Mouse (Mus musculus) hindbrain, postnatal 0 days (tissue): ENCODE results near the gene Tbr1. TPM values are rescaled to one million over a fixed set of nuclear protein-coding genes. Genes with fewer than 3 reads are reported as not detected.
A peak's percentile ranks its signal among the peaks of the same experiment; 100 is the strongest.

Source experiments
- ATAC-seq: fragments of 200-750 bp; cut with Nextera tagmentation; 2 replicates; pipeline ENCODE4 v1.8.0; 2017; ENCODE audit warnings: mild to moderate bottlenecking, moderate TSS enrichment, moderate library complexity
- DNase-seq: peaks from one replicate; pipeline ENCODE4 v3.0.0-alpha.2; 2015; ENCODE audit warnings: low spot score
- H3K27ac ChIP-seq: fragments of 300-500 bp; sonication (generic); 2 replicates; pipeline ENCODE4 v1.5.1; 2014; ENCODE audit warnings: mild to moderate bottlenecking
- H3K27me3 ChIP-seq: fragments of 300-500 bp; sonication (generic); 2 replicates; pipeline ENCODE4 v1.6.1; 2014; ENCODE audit warnings: low read length, mixed read lengths; ENCODE audit not compliant: insufficient read depth
- H3K36me3 ChIP-seq: fragments of 300-500 bp; sonication (generic); 2 replicates; pipeline ENCODE4 v1.6.1; 2014; ENCODE audit warnings: low read length, mixed read lengths; ENCODE audit not compliant: insufficient read depth
- H3K4me1 ChIP-seq: fragments of 300-500 bp; sonication (generic); 2 replicates; pipeline ENCODE4 v1.6.1; 2014; ENCODE audit warnings: antibody characterized with exemption, low read length, mixed read lengths; ENCODE audit not compliant: insufficient read depth
- H3K4me2 ChIP-seq: fragments of 300-500 bp; sonication (generic); 2 replicates; pipeline ENCODE4 v1.6.1; 2014; ENCODE audit warnings: low read depth, mild to moderate bottlenecking, low read length, moderate library complexity, mixed read lengths
- H3K4me3 ChIP-seq: fragments of 300-500 bp; sonication (generic); 2 replicates; pipeline ENCODE4 v1.5.1; 2014; ENCODE audit warnings: low read length
- H3K9ac ChIP-seq: fragments of 300-500 bp; sonication (generic); replicated peaks from 2 replicates; pipeline ENCODE4 v1.6.1; 2014; ENCODE audit warnings: mild to moderate bottlenecking, low read length, moderate library complexity, mixed read lengths
- H3K9me3 ChIP-seq: fragments of 300-500 bp; sonication (generic); 2 replicates; pipeline ENCODE4 v1.6.1; 2016; ENCODE audit warnings: low read length, mixed read lengths
- CTCF ChIP-seq: IDR thresholded peaks from 2 replicates; pipeline ENCODE4 v1.5.1; 2016; ENCODE audit warnings: antibody characterized with exemption, control low read depth, low read depth
- WGBS: fragments of 180-500 bp; shearing (Covaris S2); extraction: QIAGEN DNeasy Blood & Tissue Kit; methylation state at CpG from one replicate; pipeline ENCODE4 v1.1.7; 2014; 5-methylcytosine and 5-hydroxymethylcytosine counted together
- polyA plus RNA-seq: library from polyadenylated mRNA; unstranded; fragments of >200 nt; fragmentation: Nextera tagmentation; extraction: Ambion mirVana; gene quantifications from 2 replicates; pipeline ENCODE4 v1.2.1, GENCODE M21; 2015
- total RNA-seq: library from RNA; depleted of rRNA; stranded (reverse); fragments of >200 nt; gene quantifications from 2 replicates; pipeline ENCODE4 v1.2.3, GENCODE M21; 2014

Tbr1 gene
- total and polyA plus RNA-seq, 2 experiments from 2014 or later: 0.48 to 0.58 TPM

DNA sequence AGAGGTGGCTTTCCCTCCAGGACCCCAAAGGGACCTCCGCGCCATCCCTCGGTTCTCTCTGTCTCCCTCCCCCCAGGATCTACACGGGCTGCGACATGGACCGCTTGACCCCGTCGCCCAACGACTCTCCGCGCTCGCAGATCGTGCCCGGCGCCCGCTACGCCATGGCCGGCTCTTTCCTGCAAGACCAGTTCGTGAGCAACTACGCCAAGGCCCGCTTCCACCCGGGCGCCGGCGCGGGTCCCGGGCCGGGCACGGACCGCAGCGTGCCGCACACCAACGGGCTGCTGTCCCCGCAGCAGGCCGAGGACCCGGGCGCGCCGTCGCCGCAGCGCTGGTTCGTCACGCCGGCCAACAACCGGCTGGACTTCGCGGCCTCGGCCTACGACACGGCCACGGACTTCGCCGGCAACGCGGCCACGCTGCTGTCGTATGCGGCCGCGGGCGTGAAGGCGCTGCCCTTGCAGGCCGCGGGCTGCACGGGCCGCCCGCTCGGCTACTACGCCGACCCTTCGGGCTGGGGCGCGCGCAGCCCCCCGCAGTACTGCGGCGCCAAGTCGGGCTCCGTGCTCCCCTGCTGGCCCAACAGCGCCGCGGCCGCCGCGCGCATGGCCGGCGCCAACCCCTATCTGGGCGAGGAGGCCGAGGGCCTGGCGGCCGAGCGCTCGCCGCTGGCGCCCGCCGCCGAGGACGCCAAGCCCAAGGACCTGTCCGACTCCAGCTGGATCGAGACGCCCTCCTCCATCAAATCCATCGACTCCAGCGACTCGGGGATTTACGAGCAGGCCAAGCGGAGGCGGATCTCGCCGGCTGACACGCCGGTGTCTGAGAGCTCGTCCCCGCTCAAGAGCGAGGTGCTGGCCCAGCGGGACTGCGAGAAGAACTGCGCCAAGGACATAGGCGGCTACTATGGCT is 9.0 kb downstream of the Tbr1 start:
- peak overlapping the region; percentile 78 for H3K4me2 ChIP-seq
- no peak for TF ChIP-seq CTCF
- no peaks in the 10 kb centered on the region for H3K9me3 ChIP-seq
- H3K4me3 ChIP-seq: peak overlapping the region; percentile 47
- H3K27me3 ChIP-seq: peaks cover 63% of the 10 kb centered on the region
- no peak overlapping the region for H3K27ac ChIP-seq
- peak overlapping the region; percentile 46 for H3K9ac ChIP-seq
- H3K36me3 ChIP-seq: no peaks in the 10 kb centered on the region
- H3K4me1 ChIP-seq: peaks cover 6% of the 10 kb centered on the region; the same call in 1 of the 2 replicates
- DNase-seq: peak; percentile 49
- WGBS: under 1% methylated on average over 115 of the region's 121 CpGs
- peak; percentile 55 for ATAC-seq

DNA sequence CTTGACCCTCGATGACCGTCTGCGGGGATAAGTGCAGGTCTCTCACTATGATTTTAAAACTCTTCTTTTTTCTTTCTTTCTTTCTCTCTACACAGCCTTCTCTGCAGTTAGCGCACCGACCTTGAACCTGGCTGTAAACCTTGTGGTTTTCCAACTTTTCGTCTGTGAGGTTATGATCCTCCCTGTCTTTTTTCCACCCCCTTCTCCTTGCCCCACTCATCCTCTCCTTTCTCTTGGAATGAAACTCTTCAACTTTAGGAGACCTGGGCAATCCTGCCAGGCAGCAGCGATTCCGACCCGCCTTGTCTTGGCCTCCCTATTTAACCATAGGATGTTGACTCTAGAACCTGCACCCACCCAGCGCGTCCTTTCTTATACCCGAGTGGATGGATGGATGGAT is 9.8 kb downstream of the Tbr1 start:
- Histone ChIP-seq H3K36me3 (no peaks in the 10 kb centered on the region), H3K27ac (no peak overlapping the region), H3K9me3 (no peaks in the 10 kb centered on the region), H3K9ac (0 out of 2 replicates have a peak overlapping the region, but pooled peaks have one; percentile 46), H3K4me2 (peak overlapping the region; percentile 78), H3K27me3 (peaks cover 55% of the 10 kb centered on the region), H3K4me1 (peaks cover 6% of the 10 kb centered on the region; the same call in 1 of the 2 replicates), H3K4me3 (peak overlapping the region; percentile 47)
- no peak for ATAC-seq
- no peak for DNase-seq
- no peak for TF ChIP-seq CTCF
- 10% methylated on average over 12 of the region's 12 CpGs for WGBS

DNA sequence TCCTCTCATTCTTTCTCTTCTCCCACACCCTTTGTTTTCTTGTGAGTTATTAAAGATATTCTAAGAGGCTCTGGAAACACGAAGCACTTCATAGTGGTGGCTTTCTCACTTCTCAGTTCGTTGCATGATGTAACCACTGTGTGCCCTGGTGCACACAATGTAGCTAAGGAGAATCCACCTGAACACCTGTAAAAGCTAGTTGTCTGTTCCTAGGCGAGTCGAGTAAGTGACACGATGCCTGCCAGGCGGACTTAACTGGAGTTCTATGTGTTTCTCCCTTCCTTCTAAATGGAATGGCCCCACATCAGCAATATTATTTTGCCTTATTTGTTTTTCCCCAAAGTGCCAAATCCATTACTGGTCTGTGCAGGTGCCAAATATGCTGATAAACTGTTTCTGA is 10.4 kb downstream of the Tbr1 start:
- no peak overlapping the region for H3K4me2 ChIP-seq
- whole genome bisulfite sequencing: 16% methylated on average over 6 of the region's 6 CpGs
- peaks cover 6% of the 10 kb centered on the region; the same call in 1 of the 2 replicates for H3K4me1 ChIP-seq
- H3K27me3 ChIP-seq: peaks cover 51% of the 10 kb centered on the region
- no peak for TF ChIP-seq CTCF
- H3K27ac ChIP-seq: no peak overlapping the region
- DNase-seq (no peak), ATAC-seq (no peak)
- H3K9me3 ChIP-seq: no peaks in the 10 kb centered on the region
- no peak overlapping the region for H3K9ac ChIP-seq
- H3K4me3 ChIP-seq: no peak overlapping the region
- no peaks in the 10 kb centered on the region for H3K36me3 ChIP-seq

DNA sequence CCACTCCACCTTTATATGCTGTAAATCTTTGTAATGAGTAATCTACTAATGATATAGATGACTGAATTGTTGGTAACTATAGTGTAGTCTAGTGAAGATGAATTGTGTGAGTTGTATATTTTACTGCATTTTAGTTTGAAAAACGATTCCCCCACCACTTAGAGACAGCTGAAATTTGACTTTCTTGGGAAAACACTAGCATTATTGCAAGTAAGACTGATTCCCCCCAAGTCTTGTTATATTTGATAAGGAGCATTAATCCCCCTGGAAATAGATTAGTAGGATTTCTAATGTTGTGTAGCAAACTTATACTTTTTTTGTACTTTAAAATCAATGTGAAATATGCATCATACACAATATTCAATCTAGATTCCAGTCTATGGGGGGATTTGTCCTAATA is 10.8 kb downstream of the Tbr1 start:
- no peaks in the 10 kb centered on the region for H3K9me3 ChIP-seq
- peaks cover 6% of the 10 kb centered on the region; the same call in 1 of the 2 replicates for H3K4me1 ChIP-seq
- TF ChIP-seq CTCF: no peak
- H3K4me2 ChIP-seq: no peak overlapping the region
- DNase-seq (no peak), ATAC-seq (no peak)
- no peak overlapping the region for H3K27ac ChIP-seq
- WGBS: 15% methylated on average over 1 of the region's 1 CpGs
- peaks cover 47% of the 10 kb centered on the region for H3K27me3 ChIP-seq
- H3K36me3 ChIP-seq: no peaks in the 10 kb centered on the region
- no peak overlapping the region for H3K9ac ChIP-seq
- no peak overlapping the region for H3K4me3 ChIP-seq

DNA sequence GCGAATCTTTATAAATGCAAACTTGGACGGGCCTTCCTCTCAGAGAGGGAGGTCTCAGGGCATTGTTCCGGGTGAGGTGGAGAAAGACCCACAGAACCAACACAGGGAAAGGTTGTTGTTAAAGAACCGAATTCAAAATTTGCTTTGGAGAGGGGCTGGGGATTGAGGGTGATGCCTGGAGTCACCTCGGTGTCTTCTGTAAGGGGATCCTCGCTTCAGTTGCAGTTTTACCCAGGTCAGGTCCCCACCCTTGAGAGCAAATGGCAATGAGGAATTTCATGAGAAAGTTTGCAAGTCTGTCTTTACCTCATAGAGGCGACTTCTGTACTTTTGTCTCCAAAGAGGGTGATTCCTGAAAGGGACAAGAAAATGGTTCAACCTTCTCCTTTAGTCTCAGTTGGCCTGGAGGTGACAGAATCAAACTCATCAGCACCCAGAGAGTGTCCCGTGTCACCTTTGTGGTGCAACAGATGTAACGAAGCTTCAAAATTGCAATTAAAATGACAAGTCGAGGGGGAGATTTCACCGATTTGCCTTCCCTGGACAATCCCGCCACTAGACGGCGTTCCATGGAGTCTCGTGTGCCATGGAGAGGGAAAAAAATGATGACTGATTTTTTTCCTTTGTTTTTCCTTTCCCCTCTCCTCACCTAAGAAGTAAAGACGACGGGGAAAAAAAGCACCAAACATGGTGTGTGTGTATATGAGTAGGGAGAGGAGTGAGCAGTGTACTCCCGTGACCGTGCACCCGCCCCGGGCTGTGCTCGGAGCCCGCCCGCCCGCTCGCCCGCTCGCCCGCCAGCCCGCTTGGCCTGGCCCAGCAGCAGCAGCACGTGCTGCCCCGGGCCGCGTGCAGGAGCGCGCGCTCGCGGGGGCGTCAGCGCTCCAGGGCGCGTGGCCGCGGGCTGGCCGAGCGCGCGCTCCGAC is 12.1 kb downstream of the Tbr1 start:
- no peaks in the 10 kb centered on the region for H3K9me3 ChIP-seq
- H3K27ac ChIP-seq: peak overlapping the region; percentile 82; the same call in 1 of the 2 replicates
- DNase-seq (peak; percentile 78), ATAC-seq (peak; percentile 87)
- peaks cover 35% of the 10 kb centered on the region for H3K27me3 ChIP-seq
- WGBS: 5% methylated on average over 41 of the region's 50 CpGs
- H3K4me3 ChIP-seq: peak overlapping the region; percentile 44
- peak overlapping the region; percentile 71 for H3K4me2 ChIP-seq
- peaks cover 6% of the 10 kb centered on the region; the same call in 1 of the 2 replicates for H3K4me1 ChIP-seq
- no peaks in the 10 kb centered on the region for H3K36me3 ChIP-seq
- peak; percentile 75 for TF ChIP-seq CTCF
- peak overlapping the region; percentile 63; the same call in 1 of the 2 replicates for H3K9ac ChIP-seq

DNA sequence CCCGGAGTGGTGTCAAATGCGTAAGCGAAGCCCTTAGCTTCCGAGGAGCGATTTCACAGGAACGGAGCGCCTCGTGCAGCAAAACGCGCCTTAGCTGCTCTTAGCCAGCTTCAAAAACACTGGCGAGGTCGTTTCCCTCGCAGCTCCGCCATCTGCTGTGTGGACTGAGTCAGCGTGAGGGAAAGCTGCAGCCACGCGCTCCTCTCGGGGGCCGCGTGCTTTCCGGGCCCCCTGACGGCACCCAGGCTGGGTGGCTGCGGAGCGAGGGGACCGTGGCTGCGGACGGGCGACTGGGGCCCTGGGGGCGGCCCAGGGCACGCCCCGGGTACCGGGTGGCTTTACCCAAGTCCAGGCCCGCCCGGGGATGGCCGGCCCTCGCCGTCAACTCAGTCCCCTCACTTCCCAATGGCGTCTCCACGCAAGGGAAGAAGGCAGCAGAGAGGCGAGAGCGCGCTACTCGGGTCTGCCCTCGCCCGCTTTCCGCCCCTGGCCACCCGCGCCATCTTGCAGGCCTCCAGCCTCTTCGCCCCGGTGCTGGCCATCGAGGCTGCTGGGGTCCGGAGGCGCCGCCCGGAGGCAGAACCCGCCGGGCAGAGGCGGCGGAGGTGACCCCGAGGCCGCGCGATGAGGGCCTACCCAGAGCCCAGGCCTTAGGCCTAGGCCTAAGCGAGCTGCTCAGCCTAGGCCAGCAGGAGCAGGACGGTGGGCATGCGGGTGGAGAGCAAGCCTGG is 13.0 kb downstream of the Tbr1 start:
- H3K9ac ChIP-seq: peak overlapping the region; percentile 63

More for the DNA sequence above, 13.0 kb downstream of the Tbr1 start:
- DNase-seq (peak; percentile 76), ATAC-seq (peak; percentile 77)
- peaks cover 25% of the 10 kb centered on the region for H3K27me3 ChIP-seq
- 7% methylated on average over 56 of the region's 66 CpGs for WGBS
- H3K4me1 ChIP-seq: peaks cover 6% of the 10 kb centered on the region; the same call in 1 of the 2 replicates
- peak overlapping the region; percentile 71 for H3K4me2 ChIP-seq
- H3K36me3 ChIP-seq: no peaks in the 10 kb centered on the region
- peak overlapping the region; percentile 82 for H3K27ac ChIP-seq
- peak; percentile 29 for TF ChIP-seq CTCF
- H3K9me3 ChIP-seq: no peaks in the 10 kb centered on the region
- peak overlapping the region; percentile 44 for H3K4me3 ChIP-seq
